Mouse (Mus musculus) neural tube, embryonic 13.5 days (tissue): ENCODE results near the gene Gpm6b. TPM values are rescaled to one million over a fixed set of nuclear protein-coding genes. Genes with fewer than 3 reads are reported as not detected.

Experiments
- ATAC-seq: fragments of 200-750 bp; cut with Nextera tagmentation; 2 replicates; pipeline ENCODE4 v1.8.0; 2017; ENCODE audit warnings: low read depth, mild to moderate bottlenecking, moderate TSS enrichment, moderate library complexity
- H3K27ac ChIP-seq: fragments of 300-500 bp; sonication (generic); replicated peaks from 2 replicates; pipeline ENCODE4 v1.5.1; 2015; ENCODE audit warnings: moderate library complexity, mild to moderate bottlenecking, inconsistent platforms
- H3K27me3 ChIP-seq: fragments of 300-500 bp; sonication (generic); 2 replicates; pipeline ENCODE4 v1.6.1; 2015; ENCODE audit warnings: mild to moderate bottlenecking, inconsistent platforms
- H3K36me3 ChIP-seq: fragments of 300-500 bp; sonication (generic); 2 replicates; pipeline ENCODE4 v1.6.1; 2015; ENCODE audit warnings: mild to moderate bottlenecking, inconsistent platforms
- H3K4me1 ChIP-seq: fragments of 300-500 bp; sonication (generic); replicated peaks from 2 replicates; pipeline ENCODE4 v1.6.1; 2015; ENCODE audit warnings: inconsistent platforms
- H3K4me2 ChIP-seq: fragments of 300-500 bp; sonication (generic); 2 replicates; pipeline ENCODE4 v1.6.1; 2015; ENCODE audit warnings: inconsistent platforms, mild to moderate bottlenecking, moderate library complexity
- H3K4me3 ChIP-seq: fragments of 300-500 bp; sonication (generic); 2 replicates; pipeline ENCODE4 v1.5.1; 2015; ENCODE audit warnings: mild to moderate bottlenecking, inconsistent platforms
- H3K9ac ChIP-seq: fragments of 300-500 bp; sonication (generic); 2 replicates; pipeline ENCODE4 v1.6.1; 2015; ENCODE audit warnings: moderate library complexity, mild to moderate bottlenecking, inconsistent platforms
- H3K9me3 ChIP-seq: fragments of 300-500 bp; sonication (generic); 2 replicates; pipeline ENCODE4 v1.6.1; 2016; ENCODE audit warnings: inconsistent platforms
- WGBS: fragments of 180-500 bp; shearing (Covaris S2); methylation state at CpG from one replicate; pipeline ENCODE4 v1.1.7; 2015; 5-methylcytosine and 5-hydroxymethylcytosine counted together
- polyA plus RNA-seq: library from polyadenylated mRNA; unstranded; fragments of >200 nt; fragmentation: Nextera tagmentation; extraction: Ambion mirVana; gene quantifications from 2 replicates; pipeline ENCODE4 v1.2.1, GENCODE M21; 2015

Gene Gpm6b
- polyA plus RNA-seq, 1 experiment from 2014 or later: 226 TPM

GRCm38 (mm10) chrX:166376681-166377328, 138.1 kb downstream of the Gpm6b start:
- H3K4me2 ChIP-seq: no peak overlapping the region
- peaks cover 48% of the 10 kb centered on the region for H3K36me3 ChIP-seq
- H3K27me3 ChIP-seq: peaks cover 27% of the 10 kb centered on the region
- no peaks in the 10 kb centered on the region for H3K9me3 ChIP-seq
- no peak overlapping the region for H3K27ac ChIP-seq
- no peak overlapping the region for H3K4me3 ChIP-seq
- no peak overlapping the region for H3K9ac ChIP-seq
- WGBS: 84% methylated on average over 9 of the region's 9 CpGs
- no peaks in the 10 kb centered on the region for H3K4me1 ChIP-seq
- ATAC-seq: no peak

DNA sequence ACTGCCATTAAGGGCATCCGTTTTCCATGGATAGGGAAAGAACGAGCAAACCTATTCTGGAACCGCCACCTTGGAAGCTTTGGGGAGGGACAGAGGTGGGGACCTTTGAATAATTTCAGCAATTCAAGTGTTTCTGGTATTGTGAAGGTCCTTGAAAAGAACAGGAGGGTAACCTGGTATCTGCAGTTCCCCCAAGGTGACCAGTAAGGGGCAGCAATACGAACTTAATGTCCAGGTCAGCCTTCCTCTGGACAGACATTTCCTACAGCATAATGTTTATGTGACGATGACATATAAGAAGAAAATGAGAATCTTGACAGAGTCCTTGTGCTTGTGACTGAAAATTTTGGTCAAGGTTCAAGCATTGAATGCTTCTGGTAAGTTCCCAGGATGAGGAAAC, 139.9 kb downstream of the Gpm6b start:
- Histone ChIP-seq H3K4me2 (no peak overlapping the region), H3K9me3 (no peaks in the 10 kb centered on the region), H3K27ac (no peak overlapping the region), H3K4me1 (no peaks in the 10 kb centered on the region), H3K4me3 (no peak overlapping the region), H3K9ac (no peak overlapping the region), H3K36me3 (peaks cover 63% of the 10 kb centered on the region), H3K27me3 (peaks cover 21% of the 10 kb centered on the region)
- 87% methylated on average over 5 of the region's 5 CpGs for WGBS
- no peak for ATAC-seq

DNA sequence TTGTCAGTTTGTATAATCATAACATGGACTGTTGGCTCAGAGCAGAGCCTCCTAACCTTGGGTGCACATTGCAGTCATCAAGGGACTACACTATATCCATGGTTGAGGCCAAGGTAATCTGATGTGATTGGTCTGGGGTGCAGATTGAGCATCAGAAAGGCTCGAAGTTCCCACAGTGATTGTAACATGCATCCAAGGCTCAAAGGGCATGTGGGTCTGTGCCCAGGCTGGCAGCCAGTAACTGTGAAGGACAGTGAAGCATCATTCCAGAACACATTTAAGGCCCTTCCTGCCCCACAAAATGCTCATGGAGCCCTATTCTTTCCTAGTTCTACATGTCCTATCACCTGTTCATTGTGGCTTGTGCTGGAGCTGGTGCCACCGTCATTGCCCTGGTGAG, 144.9 kb downstream of the Gpm6b start:
- ATAC-seq: no peak
- H3K4me2 ChIP-seq: no peak overlapping the region
- H3K9ac ChIP-seq: no peak overlapping the region
- peaks cover 44% of the 10 kb centered on the region for H3K36me3 ChIP-seq
- peaks cover 35% of the 10 kb centered on the region for H3K27me3 ChIP-seq
- no peaks in the 10 kb centered on the region for H3K9me3 ChIP-seq
- WGBS: 80% methylated on average over 2 of the region's 2 CpGs
- no peaks in the 10 kb centered on the region for H3K4me1 ChIP-seq
- no peak overlapping the region for H3K27ac ChIP-seq
- no peak overlapping the region for H3K4me3 ChIP-seq

GRCm38 (mm10) chrX:166384935-166385334, 146.2 kb downstream of the Gpm6b start:
- no peak for ATAC-seq
- WGBS: 58% methylated on average over 3 of the region's 3 CpGs

GRCm38 (mm10) chrX:166386656-166387055, 147.9 kb downstream of the Gpm6b start:
- Histone ChIP-seq H3K4me2 (no peak overlapping the region), H3K4me1 (no peaks in the 10 kb centered on the region), H3K4me3 (no peak overlapping the region), H3K27me3 (peaks cover 28% of the 10 kb centered on the region), H3K9ac (no peak overlapping the region), H3K9me3 (no peaks in the 10 kb centered on the region), H3K36me3 (peaks cover 34% of the 10 kb centered on the region), H3K27ac (no peak overlapping the region)
- 87% methylated on average over 6 of the region's 6 CpGs for WGBS
- no peak for ATAC-seq

More at GRCm38 (mm10) chrX:166384935-166385334, 146.2 kb downstream of the Gpm6b start:
- Histone ChIP-seq H3K27me3 (peaks cover 35% of the 10 kb centered on the region), H3K27ac (no peak overlapping the region), H3K4me1 (no peaks in the 10 kb centered on the region), H3K9me3 (no peaks in the 10 kb centered on the region), H3K36me3 (peaks cover 35% of the 10 kb centered on the region), H3K4me3 (no peak overlapping the region), H3K9ac (no peak overlapping the region), H3K4me2 (no peak overlapping the region)

DNA sequence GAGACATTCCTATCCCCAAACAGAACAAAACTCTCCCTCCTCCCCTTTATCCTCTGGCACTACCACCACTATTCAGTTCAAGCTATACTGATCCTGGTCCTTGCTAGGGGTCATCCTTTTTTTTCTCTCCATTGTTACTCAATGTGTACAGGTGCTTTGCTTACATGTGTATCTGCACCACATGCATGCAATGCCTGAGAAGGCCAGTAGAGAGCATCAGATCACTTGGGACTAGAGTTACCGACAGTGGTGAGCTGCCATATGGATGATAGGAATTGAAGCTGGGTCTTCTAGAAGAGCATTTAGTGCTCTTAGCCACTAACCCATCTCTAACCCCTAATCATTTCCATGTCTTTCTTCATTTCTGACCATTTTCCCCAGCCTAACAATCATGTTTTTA, 155.0 kb downstream of the Gpm6b start:
- no peak overlapping the region for H3K4me3 ChIP-seq
- no peak for ATAC-seq
- no peaks in the 10 kb centered on the region for H3K9me3 ChIP-seq
- H3K36me3 ChIP-seq: peaks cover 6% of the 10 kb centered on the region; the same call in 1 of the 2 replicates
- H3K4me1 ChIP-seq: no peaks in the 10 kb centered on the region
- H3K4me2 ChIP-seq: no peak overlapping the region
- peaks cover 7% of the 10 kb centered on the region for H3K27me3 ChIP-seq
- 73% methylated on average over 1 of the region's 1 CpGs for WGBS
- no peak overlapping the region for H3K9ac ChIP-seq
- H3K27ac ChIP-seq: no peak overlapping the region

- peaks cover 32% of the 10 kb centered on the region for H3K36me3 ChIP-seq
- no peak overlapping the region for H3K4me3 ChIP-seq
- H3K9me3 ChIP-seq: no peaks in the 10 kb centered on the region
- no peaks in the 10 kb centered on the region for H3K4me1 ChIP-seq
- H3K27me3 ChIP-seq: peaks cover 17% of the 10 kb centered on the region
- H3K9ac ChIP-seq: no peak overlapping the region
- H3K4me2 ChIP-seq: no peak overlapping the region
- no peak for ATAC-seq
- H3K27ac ChIP-seq: no peak overlapping the region
Measured at GRCm38 (mm10) chrX:166407865-166408264, 169.2 kb downstream of the Gpm6b start.

DNA sequence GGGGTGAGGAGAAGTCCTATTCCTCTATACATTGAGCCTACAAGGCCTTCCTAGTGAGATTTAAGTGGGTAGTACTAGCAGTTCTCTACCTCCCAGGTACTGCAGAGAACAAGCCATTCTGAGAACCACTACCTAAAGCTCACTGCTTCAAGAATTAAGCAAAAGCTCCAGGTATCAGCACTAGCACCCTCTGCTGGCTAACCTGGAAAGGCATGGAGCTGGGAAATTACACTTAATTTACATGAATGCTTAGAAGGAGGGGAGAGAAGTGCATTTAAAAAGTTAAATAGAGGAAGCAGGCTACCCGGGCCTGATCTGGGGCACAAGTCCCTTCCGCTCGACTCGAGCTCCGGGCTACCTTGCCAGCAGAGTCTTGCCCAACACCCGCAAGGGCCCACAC, 177.5 kb downstream of the Gpm6b start:
- H3K36me3 ChIP-seq: peaks cover 11% of the 10 kb centered on the region; the same call in 1 of the 2 replicates
- H3K27me3 ChIP-seq: no peaks in the 10 kb centered on the region
- no peak overlapping the region for H3K9ac ChIP-seq
- no peak overlapping the region for H3K4me2 ChIP-seq
- H3K4me1 ChIP-seq: no peaks in the 10 kb centered on the region
- no peak for ATAC-seq
- no peaks in the 10 kb centered on the region for H3K9me3 ChIP-seq
- WGBS: 78% methylated on average over 6 of the region's 6 CpGs
- H3K4me3 ChIP-seq: no peak overlapping the region
- H3K27ac ChIP-seq: no peak overlapping the region

DNA sequence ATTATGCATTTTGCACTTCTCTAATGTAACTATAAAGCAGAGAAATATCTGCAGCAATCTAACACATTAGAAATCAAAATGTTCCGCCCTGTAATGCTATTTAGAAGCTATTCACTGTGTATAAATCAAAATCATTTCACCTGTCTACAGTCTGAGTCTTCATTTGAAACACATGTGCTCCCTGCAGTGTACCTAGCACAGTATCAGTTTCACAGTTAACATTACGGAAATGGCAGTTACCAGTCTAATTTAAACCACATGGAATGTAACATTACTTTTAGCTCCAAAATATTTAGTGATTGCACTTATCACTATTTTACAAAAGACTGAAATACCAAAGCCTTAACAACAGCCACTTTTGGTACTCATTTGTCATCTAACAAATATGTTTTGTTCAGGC, 196.1 kb downstream of the Gpm6b start:
- H3K9ac ChIP-seq: no peak overlapping the region
- no peak for ATAC-seq
- H3K4me3 ChIP-seq: no peak overlapping the region
- no peak overlapping the region for H3K4me2 ChIP-seq
- H3K4me1 ChIP-seq: peaks cover 3% of the 10 kb centered on the region; the same call in 1 of the 2 replicates
- no peaks in the 10 kb centered on the region for H3K9me3 ChIP-seq
- 0 out of 2 replicates have a peak, but pooled peaks cover 2% of the 10 kb centered on the region for H3K36me3 ChIP-seq
- H3K27ac ChIP-seq: no peak overlapping the region
- peaks cover 18% of the 10 kb centered on the region for H3K27me3 ChIP-seq
- WGBS: 94% methylated on average over 2 of the region's 2 CpGs

Other genes with a start within 250 kb of the Gpm6b start
- 8.1 and 10.8 TPM in 2 replicates for gene Gemin8, start 68.5 kb upstream of the Gpm6b start, polyA plus RNA-seq
- 88.1 and 103 TPM in 2 replicates for gene Trappc2, start 201.7 kb downstream of the Gpm6b start, polyA plus RNA-seq
- 7.1 and 7.2 TPM in 2 replicates for gene Ofd1, start 201.8 kb downstream of the Gpm6b start, polyA plus RNA-seq
- gene Rab9, start 241.0 kb downstream of the Gpm6b start, polyA plus RNA-seq: 57.4 and 65.5 TPM in 2 replicates